Mouse (Mus musculus) cerebellum, adult 2 months (tissue): ENCODE measurements at regions not wholly inside any gene's neighbourhood (a gene's known extent, or its start where the extent isn't known, plus 50 kb on each side); places are given as distances from the start of the nearest gene placed in this dataset.

Experiments used
- CTCF ChIP-seq: fragments of 200-500 bp; IDR thresholded peaks from 2 replicates; pipeline ENCODE4 v1.5.1; 2011; ENCODE audit warnings: low read depth, mild to moderate bottlenecking, control low read depth, low read length, moderate library complexity, borderline replicate concordance; ENCODE audit not compliant: insufficient read depth
- POLR2A ChIP-seq: fragments of 200-500 bp; IDR thresholded peaks from 2 replicates; pipeline ENCODE4 v1.6.1; 2011; ENCODE audit warnings: low read length, control low read depth, borderline replicate concordance; ENCODE audit not compliant: insufficient read depth

- no peak for TF ChIP-seq CTCF
- TF ChIP-seq POLR2A = no peak
These were observed 79.3 kb upstream of the Gm10260 start for GRCm38 (mm10) chr13:97839617-97840308.
